Mouse (Mus musculus): Measurements from ENCODE around the gene Epb41l4b.

DNA sequence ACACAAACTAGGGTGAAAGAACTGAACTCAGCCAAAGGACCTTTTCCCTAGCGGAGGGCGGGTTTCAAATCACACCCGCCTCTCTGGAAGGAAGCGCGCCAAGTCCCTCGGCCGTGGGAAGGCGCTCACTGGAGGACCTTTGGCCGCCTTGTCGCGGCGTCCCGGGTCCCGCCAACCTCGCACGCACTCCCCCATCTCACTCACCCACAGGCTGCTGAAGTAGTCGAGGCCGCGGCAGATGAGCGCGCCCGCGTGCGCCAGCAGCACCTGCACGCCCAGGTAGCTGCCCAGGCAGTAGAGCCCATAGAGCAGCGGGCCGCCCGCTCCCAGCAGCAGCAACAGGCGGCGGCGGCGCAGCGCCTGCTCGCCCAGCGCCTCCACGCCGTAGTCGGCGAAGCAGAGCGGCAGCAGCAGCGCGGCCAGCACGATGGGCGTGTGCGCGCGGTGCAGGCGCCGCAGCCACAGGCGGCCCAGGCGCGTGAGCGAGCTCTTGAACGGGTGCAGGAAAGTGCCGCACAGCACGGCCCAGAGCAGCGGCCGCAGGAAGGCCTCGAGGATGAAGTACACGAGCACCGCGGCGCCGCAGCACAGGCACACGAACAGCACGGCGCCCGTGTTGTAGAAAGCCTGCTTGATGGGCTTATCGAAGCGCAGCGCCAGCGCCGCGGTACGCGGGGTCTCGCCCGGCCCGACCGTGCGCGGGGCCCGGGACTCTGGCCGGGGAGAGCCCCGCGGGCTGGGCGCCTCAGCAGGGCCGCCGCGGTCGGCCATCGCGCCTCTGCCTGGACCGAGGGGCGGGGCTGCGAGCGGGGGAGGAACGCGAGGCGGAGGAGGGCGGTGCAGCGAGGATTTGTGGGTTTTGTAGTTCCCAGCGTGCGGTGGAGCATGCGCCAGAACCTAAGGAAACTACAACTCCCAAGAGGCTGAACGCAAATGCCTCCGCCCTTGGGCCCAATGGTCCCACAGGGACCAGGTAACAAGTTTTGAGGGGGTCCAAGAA lies 196.3 kb downstream of the Epb41l4b start, which contains the start of gene Tmem245:
- TF ChIP-seq CTCF (IDR thresholded peaks at IDR 0.05) (0 out of 2 replicates have a peak, but pooled peaks have one; percentile 7), EP300 (IDR thresholded peaks at IDR 0.05) (no peak)

Measured in lung, postnatal 0 days (tissue).